Mouse (Mus musculus) ES-Bruce4 (cell line): ENCODE measurements around the gene Raly. TPM values are rescaled to one million over a fixed set of nuclear protein-coding genes. Genes with fewer than 3 reads are reported as not detected.

Source experiments
- H3K27ac ChIP-seq: 2 replicates; pipeline ENCODE4 v1.5.1; 2012; ENCODE audit warnings: low read length, inconsistent platforms; ENCODE audit not compliant: insufficient read depth
- H3K27me3 ChIP-seq: 2 replicates; pipeline ENCODE4 v1.6.1; 2012; ENCODE audit warnings: mild to moderate bottlenecking, low read length, inconsistent platforms; ENCODE audit not compliant: control insufficient read depth, poor library complexity, insufficient read depth, severe bottlenecking
- H3K36me3 ChIP-seq: 2 replicates; pipeline ENCODE4 v1.6.1; 2012; ENCODE audit warnings: inconsistent platforms, mild to moderate bottlenecking, low read length, moderate library complexity; ENCODE audit not compliant: control insufficient read depth, poor library complexity, insufficient read depth, severe bottlenecking
- H3K4me1 ChIP-seq: one replicate; pipeline ENCODE4 v1.8.1; 2011; ENCODE audit warnings: low read length; ENCODE audit not compliant: control insufficient read depth, insufficient read depth
- H3K4me3 ChIP-seq: 2 replicates; pipeline ENCODE4 v1.5.1; 2011; ENCODE audit warnings: low read depth, mild to moderate bottlenecking, low read length
- H3K9ac ChIP-seq: 2 replicates; pipeline ENCODE4 v1.6.1; 2012; ENCODE audit warnings: low read depth, mild to moderate bottlenecking, inconsistent platforms; ENCODE audit not compliant: poor library complexity, severe bottlenecking
- H3K9me3 ChIP-seq: replicated peaks from 2 replicates; pipeline ENCODE4 v1.6.1; 2012; ENCODE audit warnings: mild to moderate bottlenecking, low read length, inconsistent platforms; ENCODE audit not compliant: control insufficient read depth, poor library complexity, insufficient read depth, severe bottlenecking
- CTCF ChIP-seq: IDR thresholded peaks from one replicate; pipeline ENCODE4 v1.8.1; 2011; ENCODE audit warnings: low read depth, low read length
- EP300 ChIP-seq: IDR thresholded peaks from 2 replicates; pipeline ENCODE4 v1.6.1; 2011; ENCODE audit warnings: low read depth, low read length; ENCODE audit not compliant: insufficient read depth
- POLR2A ChIP-seq: IDR thresholded peaks from one replicate; pipeline ENCODE4 v1.8.1; 2011; ENCODE audit warnings: low read length; ENCODE audit not compliant: insufficient read depth
- polyA plus RNA-seq: library from polyadenylated mRNA; stranded (reverse); fragments of >200 nt; gene quantifications from 2 replicates; pipeline ENCODE4 v1.2.4, GENCODE M21; 2011; ENCODE audit warnings: low read depth; ENCODE audit not compliant: missing spikeins, insufficient read depth, insufficient read length

The Raly gene
- polyA plus RNA-seq, 1 experiment: 241 TPM

DNA sequence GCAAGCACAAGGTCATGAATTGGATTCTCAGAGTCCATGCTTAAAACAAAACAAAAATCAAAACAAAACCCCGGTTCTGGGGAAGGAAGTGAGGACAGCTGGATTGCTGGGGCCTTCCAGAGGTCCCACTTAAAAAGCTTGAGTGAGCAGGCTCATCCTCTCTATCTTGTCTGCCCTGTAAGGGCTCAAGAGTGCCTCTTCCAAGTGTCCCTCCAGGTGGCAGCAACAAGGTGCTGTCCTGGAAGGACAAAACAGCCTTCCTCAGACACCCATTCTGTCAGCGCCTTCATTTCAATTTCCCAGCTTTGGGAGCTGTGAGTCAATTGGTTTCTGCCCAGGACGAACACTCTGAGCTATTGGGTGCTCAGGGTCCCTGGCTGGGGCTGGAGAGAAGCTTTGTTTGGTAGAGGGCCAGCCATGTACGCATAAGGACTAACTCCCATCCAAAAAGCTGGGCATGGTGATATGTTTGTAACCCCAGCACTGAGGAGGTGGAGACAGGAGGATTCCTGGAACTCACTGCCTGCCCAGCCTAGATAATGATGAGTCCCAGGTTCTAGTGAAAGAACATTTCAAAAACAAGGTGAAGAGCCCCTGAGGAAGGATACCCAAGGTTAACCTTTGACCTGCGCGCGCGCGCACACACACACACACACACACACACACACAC is 25.9 kb upstream of the Raly start:
- Histone ChIP-seq H3K36me3 (no peaks in the 10 kb centered on the region), H3K9ac (no peak overlapping the region), H3K4me1 (no peaks in the 10 kb centered on the region), H3K4me3 (no peak overlapping the region), H3K27ac (no peak overlapping the region), H3K9me3 (peaks cover 3% of the 10 kb centered on the region; the same call in 1 of the 2 replicates), H3K27me3 (no peaks in the 10 kb centered on the region)
- TF ChIP-seq EP300 (no peak), POLR2A (no peak), CTCF (peak; percentile 34)

DNA sequence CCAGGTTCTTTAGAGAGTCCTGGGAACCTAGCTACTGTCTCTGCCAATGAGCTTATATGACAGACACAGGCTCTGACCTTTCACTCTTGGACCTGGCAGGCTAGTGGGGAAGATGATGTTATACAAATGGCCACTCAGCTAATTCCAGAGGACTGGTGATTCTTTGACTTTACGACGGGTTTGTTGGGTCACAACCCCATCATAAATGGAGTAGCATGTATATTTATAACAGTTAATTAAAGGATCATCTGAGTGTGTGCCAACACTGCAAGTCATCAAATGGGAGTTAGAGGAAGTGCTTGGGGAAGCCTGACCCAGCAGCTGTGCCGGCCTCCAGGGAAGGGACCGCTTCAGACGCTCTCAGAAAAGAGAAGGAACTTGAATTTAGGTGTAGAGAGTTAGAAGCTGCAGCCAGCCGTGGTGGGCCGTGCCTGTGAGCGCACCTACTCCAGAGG is 25.3 kb upstream of the Raly start:
- H3K9ac ChIP-seq: no peak overlapping the region
- no peak overlapping the region for H3K4me3 ChIP-seq
- H3K27ac ChIP-seq: no peak overlapping the region
- H3K4me1 ChIP-seq: no peaks in the 10 kb centered on the region
- TF ChIP-seq EP300: no peak
- no peak for TF ChIP-seq POLR2A
- no peak for TF ChIP-seq CTCF
- no peaks in the 10 kb centered on the region; the same call in 1 of the 2 replicates for H3K9me3 ChIP-seq
- no peaks in the 10 kb centered on the region for H3K27me3 ChIP-seq
- no peaks in the 10 kb centered on the region for H3K36me3 ChIP-seq

DNA sequence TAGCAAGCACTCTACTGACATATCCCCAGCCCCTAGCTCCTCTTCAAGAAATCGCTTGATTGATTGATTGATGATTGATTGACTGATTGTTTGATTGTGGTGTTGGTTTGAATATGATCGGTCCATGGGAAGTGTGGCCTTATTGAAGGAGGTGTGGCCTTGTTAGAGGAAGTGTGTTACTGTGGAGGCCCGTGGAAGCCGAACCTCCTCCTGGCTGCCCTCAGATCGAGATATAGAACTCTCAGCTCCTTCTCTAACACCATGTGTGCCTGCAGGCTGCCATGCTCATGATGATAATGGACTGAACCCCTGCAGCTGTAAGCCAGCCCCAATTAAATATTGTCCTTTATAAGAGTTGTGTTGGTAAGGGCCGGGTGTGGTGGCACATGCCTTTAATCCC is 23.8 kb upstream of the Raly start:
- Histone ChIP-seq H3K27ac (no peak overlapping the region), H3K4me1 (no peaks in the 10 kb centered on the region), H3K27me3 (no peaks in the 10 kb centered on the region), H3K36me3 (no peaks in the 10 kb centered on the region), H3K9me3 (no peaks in the 10 kb centered on the region), H3K9ac (no peak overlapping the region), H3K4me3 (no peak overlapping the region)
- TF ChIP-seq CTCF: no peak
- no peak for TF ChIP-seq POLR2A
- TF ChIP-seq EP300: no peak

DNA sequence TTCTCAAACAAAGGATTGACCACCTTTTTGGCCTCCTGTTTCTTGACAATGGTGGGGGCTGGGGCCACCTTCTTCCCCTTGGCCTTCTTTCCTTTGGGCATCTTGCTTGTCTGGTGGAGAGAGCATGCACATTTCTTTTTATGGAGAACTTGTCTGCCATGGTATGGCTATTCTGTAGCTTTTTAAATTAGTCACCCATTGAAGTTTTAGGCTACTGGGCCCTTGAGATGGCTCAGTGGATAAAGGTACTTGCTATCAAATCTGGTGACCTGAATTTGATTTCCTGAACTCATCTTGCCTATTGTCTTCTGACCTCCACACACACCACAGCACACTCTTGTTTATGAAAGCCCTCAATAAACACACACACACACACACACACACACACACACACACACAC is 21.0 kb upstream of the Raly start, which contains the start of gene Gm14214:
Gene Gm14214 (minus strand): TSS at position 101 of the 400 bp plus-strand sequence.
- Histone ChIP-seq H3K9ac (no peak within 1 kb of the TSS), H3K36me3 (no peaks in the 10 kb centered on the region), H3K27me3 (no peaks in the 10 kb centered on the region), H3K9me3 (no peaks in the 10 kb centered on the region), H3K4me1 (no peaks in the 10 kb centered on the region), H3K4me3 (no peak within 1 kb of the TSS), H3K27ac (no peak within 1 kb of the TSS)
- no peak for TF ChIP-seq EP300
- TF ChIP-seq CTCF: no peak
- no peak for TF ChIP-seq POLR2A

DNA sequence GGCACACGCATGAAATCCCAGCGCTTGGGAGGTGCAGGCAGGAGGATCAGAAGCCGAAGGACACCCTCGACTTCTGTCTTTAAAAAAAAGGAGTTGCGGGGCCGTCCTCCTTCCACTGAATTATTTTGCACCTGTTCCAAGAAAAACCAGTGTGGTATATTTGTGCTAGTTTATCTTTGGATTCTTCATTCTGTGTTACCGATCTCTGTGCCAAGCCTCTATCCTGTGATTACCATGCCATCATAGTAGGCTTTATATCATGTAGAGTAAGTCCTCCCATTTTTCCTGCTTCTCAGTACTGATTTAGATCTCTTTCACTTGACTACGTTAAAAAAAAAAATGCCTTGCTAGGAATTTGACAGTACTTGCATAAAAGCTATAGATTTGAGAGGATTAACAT is 19.3 kb upstream of the Raly start:
- no peak overlapping the region for H3K9ac ChIP-seq
- no peaks in the 10 kb centered on the region for H3K36me3 ChIP-seq
- H3K9me3 ChIP-seq: no peaks in the 10 kb centered on the region

DNA sequence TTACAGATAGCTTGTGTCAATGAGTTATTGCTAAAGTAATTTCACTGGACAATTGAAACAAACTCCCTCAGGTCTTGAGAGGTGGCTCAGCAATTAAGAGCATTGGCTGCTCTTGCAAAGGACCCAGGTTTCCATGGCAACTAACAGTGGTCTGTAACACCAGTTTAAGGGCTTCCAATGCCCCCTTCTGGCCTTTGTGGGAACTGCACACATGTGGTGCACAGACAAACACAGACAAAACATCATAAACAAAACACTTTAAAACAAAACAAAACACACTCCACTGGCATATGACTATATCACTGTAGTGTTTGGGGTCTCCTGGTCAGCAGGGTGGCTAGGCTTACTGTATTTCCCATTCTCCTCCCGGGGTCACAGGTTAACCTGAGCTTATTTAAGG is 16.9 kb upstream of the Raly start:
- Histone ChIP-seq H3K4me1 (no peaks in the 10 kb centered on the region), H3K36me3 (no peaks in the 10 kb centered on the region), H3K27ac (no peak overlapping the region), H3K27me3 (no peaks in the 10 kb centered on the region), H3K9me3 (no peaks in the 10 kb centered on the region), H3K4me3 (no peak overlapping the region), H3K9ac (no peak overlapping the region)
- TF ChIP-seq CTCF (peak; percentile 30), EP300 (no peak)

More for the DNA sequence above, 19.3 kb upstream of the Raly start:
- Histone ChIP-seq H3K4me3 (no peak overlapping the region), H3K27ac (no peak overlapping the region), H3K27me3 (no peaks in the 10 kb centered on the region), H3K4me1 (no peaks in the 10 kb centered on the region)
- TF ChIP-seq POLR2A (no peak), CTCF (no peak), EP300 (no peak)
